ENCODE assay signal across 13 mouse cellular contexts in genomic region chr7:143310847-143311246, GRCm38 (mm10).
DNase-seq lines count a peak whose midpoint lies in the region; ATAC-seq and TF ChIP-seq lines count a peak whose summit lies in the region.
"Had no signal": no experiment of that assay in that cellular context is flagged by ENCODE, and none has a peak within 500 bp of the region (broad histone marks: within the 10 kb centered on the region; RNA-seq: fewer than 3 reads in every experiment).

No protein-coding gene starts in this region.

- no peak overlapping the region for H3K4me3 ChIP-seq in hindbrain, embryonic 12.5 days
- H3K4me3 ChIP-seq in hindbrain, postnatal 0 days (ENCODE audit: low read length): no peak overlapping the region
- no peak overlapping the region for H3K4me3 ChIP-seq in embryonic facial prominence, embryonic 12.5 days
- H3K4me3 ChIP-seq in limb, embryonic 13.5 days: no peak overlapping the region
- no peak overlapping the region for H3K4me3 ChIP-seq in forebrain, embryonic 16.5 days (replicated peaks; ENCODE audit: low read length)
- H3K4me3 ChIP-seq: midbrain, embryonic 10.5 days had no signal

- H3K9ac ChIP-seq in hindbrain, embryonic 12.5 days: no peak overlapping the region
- no peak overlapping the region for H3K9ac ChIP-seq in hindbrain, postnatal 0 days (replicated peaks; ENCODE audit: low read length)
- no peak overlapping the region for H3K9ac ChIP-seq in embryonic facial prominence, embryonic 12.5 days
- no peak overlapping the region for H3K9ac ChIP-seq in limb, embryonic 13.5 days
- no peak overlapping the region for H3K9ac ChIP-seq in forebrain, embryonic 16.5 days (replicated peaks; ENCODE audit: low read depth, low read length)

- H3K4me1 ChIP-seq in hindbrain, embryonic 12.5 days: peaks cover 16% of the 10 kb centered on the region
- no peaks in the 10 kb centered on the region; the same call in 1 of the 2 replicates for H3K4me1 ChIP-seq in hindbrain, postnatal 0 days (ENCODE audit: insufficient read depth, low read length)
- peaks cover 44% of the 10 kb centered on the region for H3K4me1 ChIP-seq in embryonic facial prominence, embryonic 12.5 days
- H3K4me1 ChIP-seq in limb, embryonic 13.5 days: peaks cover 57% of the 10 kb centered on the region
- no peaks in the 10 kb centered on the region for H3K4me1 ChIP-seq in forebrain, embryonic 16.5 days (replicated peaks; ENCODE audit: control insufficient read depth, insufficient read depth, low read length)

- 0 out of 2 replicates have a peak overlapping the region, but pooled peaks have one; percentile 30 for H3K27ac ChIP-seq in hindbrain, embryonic 12.5 days
- H3K27ac ChIP-seq in hindbrain, postnatal 0 days: no peak overlapping the region
- peak overlapping the region; percentile 91 for H3K27ac ChIP-seq in embryonic facial prominence, embryonic 12.5 days
- H3K27ac ChIP-seq in limb, embryonic 13.5 days: peak overlapping the region; percentile 81
- H3K27ac ChIP-seq in forebrain, embryonic 16.5 days (ENCODE audit: low read length): no peak overlapping the region
- H3K27ac ChIP-seq: midbrain, embryonic 10.5 days had no signal

- DNase-seq in hindbrain, postnatal 0 days (ENCODE audit: low spot score): no peak
- peak; percentile 60 for DNase-seq in embryo, embryonic 11 days
- no peak for DNase-seq in spleen, adult 18-20 months
- DNase-seq: cerebellum, adult 11 months; right cerebral cortex, postnatal 25 days; thymus, postnatal 14 days had no signal

- H3K27me3 ChIP-seq in hindbrain, embryonic 12.5 days: peaks cover 6% of the 10 kb centered on the region
- no peaks in the 10 kb centered on the region for H3K27me3 ChIP-seq in hindbrain, postnatal 0 days (ENCODE audit: insufficient read depth, low read length)
- H3K27me3 ChIP-seq in embryonic facial prominence, embryonic 12.5 days: no peaks in the 10 kb centered on the region
- H3K27me3 ChIP-seq in limb, embryonic 13.5 days: no peaks in the 10 kb centered on the region
- H3K27me3 ChIP-seq in forebrain, embryonic 16.5 days (replicated peaks; ENCODE audit: control insufficient read depth, insufficient read depth, low read length): peaks cover 6% of the 10 kb centered on the region; the same call in 1 of the 2 replicates

- no peak for ATAC-seq in hindbrain, embryonic 12.5 days (ENCODE audit: low FRiP score)
- ATAC-seq in hindbrain, postnatal 0 days: no peak
- ATAC-seq in embryonic facial prominence, embryonic 12.5 days (ENCODE audit: insufficient number of reproducible peaks, insufficient read depth, low FRiP score, low TSS enrichment): peak; percentile 77
- ATAC-seq in limb, embryonic 13.5 days (ENCODE audit: low FRiP score, low read depth): peak; percentile 54
- no peak for ATAC-seq in forebrain, embryonic 16.5 days
- ATAC-seq: activated CD4-positive, CD25-positive, alpha-beta regulatory T cell, adult 4 months; inflammation-experienced regulatory T-cells, adult 6 months had no signal

- 73% methylated on average over 8 of the region's 8 CpGs for WGBS in hindbrain, embryonic 12.5 days
- WGBS in hindbrain, postnatal 0 days: 65% methylated on average over 8 of the region's 8 CpGs
- WGBS in embryonic facial prominence, embryonic 12.5 days: 18% methylated on average over 8 of the region's 8 CpGs
- 17% methylated on average over 8 of the region's 8 CpGs for WGBS in limb, embryonic 13.5 days
- 84% methylated on average over 8 of the region's 8 CpGs for WGBS in forebrain, embryonic 16.5 days

- H3K36me3 ChIP-seq in hindbrain, embryonic 12.5 days: no peaks in the 10 kb centered on the region
- no peaks in the 10 kb centered on the region for H3K36me3 ChIP-seq in hindbrain, postnatal 0 days (ENCODE audit: insufficient read depth, low read length)
- no peaks in the 10 kb centered on the region for H3K36me3 ChIP-seq in embryonic facial prominence, embryonic 12.5 days
- H3K36me3 ChIP-seq in limb, embryonic 13.5 days: no peaks in the 10 kb centered on the region
- H3K36me3 ChIP-seq in forebrain, embryonic 16.5 days (ENCODE audit: control insufficient read depth, insufficient read depth): no peaks in the 10 kb centered on the region
- H3K36me3 ChIP-seq: midbrain, embryonic 10.5 days had no signal

- no peak for TF ChIP-seq CTCF in hindbrain, postnatal 0 days (IDR thresholded peaks at IDR 0.05; ENCODE audit: low read depth)

- no peaks in the 10 kb centered on the region for H3K9me3 ChIP-seq in hindbrain, embryonic 12.5 days (replicated peaks)
- no peaks in the 10 kb centered on the region for H3K9me3 ChIP-seq in hindbrain, postnatal 0 days (ENCODE audit: low read length)
- no peaks in the 10 kb centered on the region for H3K9me3 ChIP-seq in embryonic facial prominence, embryonic 12.5 days
- no peaks in the 10 kb centered on the region for H3K9me3 ChIP-seq in limb, embryonic 13.5 days
- no peaks in the 10 kb centered on the region for H3K9me3 ChIP-seq in forebrain, embryonic 16.5 days (ENCODE audit: control insufficient read depth, low read length)
- H3K9me3 ChIP-seq: midbrain, embryonic 10.5 days had no signal

- H3K4me2 ChIP-seq in hindbrain, embryonic 12.5 days (replicated peaks): no peak overlapping the region
- H3K4me2 ChIP-seq in hindbrain, postnatal 0 days (ENCODE audit: low read depth, low read length): no peak overlapping the region
- H3K4me2 ChIP-seq in embryonic facial prominence, embryonic 12.5 days (replicated peaks): no peak overlapping the region
- no peak overlapping the region; the same call in 1 of the 2 replicates for H3K4me2 ChIP-seq in limb, embryonic 13.5 days (replicated peaks)
- H3K4me2 ChIP-seq in forebrain, embryonic 16.5 days (ENCODE audit: low read length): no peak overlapping the region

Comparison
In these comparisons a context has a peak if more than half of its experiments do, and no peak if none do; other contexts are left out.
1. H3K27ac ChIP-seq: peak in hindbrain, embryonic 12.5 days (single experiment), embryonic facial prominence, embryonic 12.5 days (single experiment) and limb, embryonic 13.5 days (single experiment); none in hindbrain, postnatal 0 days (single experiment) and forebrain, embryonic 16.5 days (single experiment).
2. ATAC-seq: peak in embryonic facial prominence, embryonic 12.5 days (single experiment) and limb, embryonic 13.5 days (single experiment); none in hindbrain, embryonic 12.5 days (single experiment), hindbrain, postnatal 0 days (single experiment) and forebrain, embryonic 16.5 days (single experiment).